Mouse (Mus musculus) testis, adult 2 months (tissue): ENCODE data around the gene Rpgrip1l. TPM values are rescaled to one million over a fixed set of nuclear protein-coding genes. Genes with fewer than 3 reads are reported as not detected.

ENCODE experiments used
- H3K27ac ChIP-seq: fragments of 200-500 bp; 2 replicates; pipeline ENCODE4 v1.5.1; 2012; ENCODE audit warnings: low read depth, low read length; ENCODE audit not compliant: control insufficient read depth, insufficient read depth
- H3K27me3 ChIP-seq: fragments of 200-500 bp; 2 replicates; pipeline ENCODE4 v1.6.1; 2012; ENCODE audit warnings: mild to moderate bottlenecking, low read length, moderate library complexity; ENCODE audit not compliant: control insufficient read depth, insufficient read depth
- H3K36me3 ChIP-seq: fragments of 200-500 bp; 2 replicates; pipeline ENCODE4 v1.6.1; 2012; ENCODE audit warnings: mild to moderate bottlenecking, low read length; ENCODE audit not compliant: control insufficient read depth, insufficient read depth
- H3K4me1 ChIP-seq: fragments of 200-500 bp; 2 replicates; pipeline ENCODE4 v1.6.1; 2012; ENCODE audit warnings: low read length; ENCODE audit not compliant: control insufficient read depth, insufficient read depth
- H3K4me3 ChIP-seq: fragments of 200-500 bp; 2 replicates; pipeline ENCODE4 v1.5.1; 2012; ENCODE audit warnings: low read depth, mild to moderate bottlenecking, low read length, moderate library complexity, mixed read lengths; ENCODE audit not compliant: control insufficient read depth
- CTCF ChIP-seq: fragments of 200-500 bp; IDR thresholded peaks from 2 replicates; pipeline ENCODE4 v1.5.1; 2012; ENCODE audit warnings: low read depth, mild to moderate bottlenecking, inconsistent platforms, low read length, moderate library complexity; ENCODE audit not compliant: control insufficient read depth, insufficient read depth, insufficient replicate concordance
- POLR2A ChIP-seq: fragments of 200-500 bp; IDR thresholded peaks from 2 replicates; pipeline ENCODE4 v1.6.1; 2012; ENCODE audit warnings: low read depth, mild to moderate bottlenecking, inconsistent platforms, low read length, moderate library complexity; ENCODE audit not compliant: control insufficient read depth
- polyA plus RNA-seq: library from polyadenylated mRNA; depleted of rRNA; stranded (reverse); fragments of >200 nt; gene quantifications from 2 replicates; pipeline ENCODE4 v1.2.3, GENCODE M21; 2012

The Rpgrip1l gene
- polyA plus RNA-seq, 1 experiment: 20.4 TPM

GRCm38 (mm10) chr8:91347146-91347545 lies 34.1 kb upstream of the Rpgrip1l start:
- no peaks in the 10 kb centered on the region for H3K36me3 ChIP-seq
- H3K4me1 ChIP-seq: no peaks in the 10 kb centered on the region
- H3K27me3 ChIP-seq: no peaks in the 10 kb centered on the region
- H3K27ac ChIP-seq: no peak overlapping the region
- TF ChIP-seq CTCF: no peak
- H3K4me3 ChIP-seq: no peak overlapping the region

GRCm38 (mm10) chr8:91344659-91345058 lies 31.6 kb upstream of the Rpgrip1l start:
- Histone ChIP-seq H3K4me3 (no peak overlapping the region), H3K27me3 (no peaks in the 10 kb centered on the region), H3K4me1 (0 out of 2 replicates have a peak, but pooled peaks cover 2% of the 10 kb centered on the region), H3K27ac (no peak overlapping the region), H3K36me3 (no peaks in the 10 kb centered on the region)
- no peak for TF ChIP-seq POLR2A
- TF ChIP-seq CTCF: no peak

- H3K4me3 ChIP-seq: no peak overlapping the region
- 0 out of 2 replicates have a peak, but pooled peaks cover 2% of the 10 kb centered on the region for H3K4me1 ChIP-seq
- TF ChIP-seq CTCF (no peak), POLR2A (no peak)
- no peak overlapping the region for H3K27ac ChIP-seq
- H3K27me3 ChIP-seq: no peaks in the 10 kb centered on the region
- no peaks in the 10 kb centered on the region for H3K36me3 ChIP-seq
Observed at GRCm38 (mm10) chr8:91342798-91343197, 29.7 kb upstream of the Rpgrip1l start.

GRCm38 (mm10) chr8:91342196-91342595 lies 29.1 kb upstream of the Rpgrip1l start:
- no peak overlapping the region for H3K27ac ChIP-seq
- 0 out of 2 replicates have a peak, but pooled peaks cover 2% of the 10 kb centered on the region for H3K4me1 ChIP-seq
- TF ChIP-seq CTCF (no peak), POLR2A (no peak)
- no peaks in the 10 kb centered on the region for H3K27me3 ChIP-seq
- no peak overlapping the region for H3K4me3 ChIP-seq
- no peaks in the 10 kb centered on the region for H3K36me3 ChIP-seq

- 0 out of 2 replicates have a peak, but pooled peaks cover 2% of the 10 kb centered on the region for H3K4me1 ChIP-seq
- no peak overlapping the region for H3K27ac ChIP-seq
- no peaks in the 10 kb centered on the region for H3K36me3 ChIP-seq
- H3K27me3 ChIP-seq: no peaks in the 10 kb centered on the region
- H3K4me3 ChIP-seq: no peak overlapping the region
- TF ChIP-seq POLR2A (no peak), CTCF (no peak)
Observed at GRCm38 (mm10) chr8:91340746-91341145, 27.7 kb upstream of the Rpgrip1l start.

GRCm38 (mm10) chr8:91339651-91340050 lies 26.6 kb upstream of the Rpgrip1l start:
- Histone ChIP-seq H3K27ac (no peak overlapping the region), H3K36me3 (no peaks in the 10 kb centered on the region), H3K27me3 (no peaks in the 10 kb centered on the region), H3K4me3 (no peak overlapping the region), H3K4me1 (0 out of 2 replicates have a peak, but pooled peaks cover 2% of the 10 kb centered on the region)
- no peak for TF ChIP-seq CTCF
- TF ChIP-seq POLR2A: no peak

- H3K4me1 ChIP-seq: peaks cover 2% of the 10 kb centered on the region; the same call in 1 of the 2 replicates
- no peak overlapping the region for H3K27ac ChIP-seq
- H3K27me3 ChIP-seq: no peaks in the 10 kb centered on the region
- H3K36me3 ChIP-seq: no peaks in the 10 kb centered on the region
- H3K4me3 ChIP-seq: no peak overlapping the region
- TF ChIP-seq CTCF (no peak), POLR2A (no peak)
Observed at GRCm38 (mm10) chr8:91338389-91339154, 25.5 kb upstream of the Rpgrip1l start.
